Comparison of ENCODE assay signal across 14 mouse cellular contexts in the genomic region with DNA sequence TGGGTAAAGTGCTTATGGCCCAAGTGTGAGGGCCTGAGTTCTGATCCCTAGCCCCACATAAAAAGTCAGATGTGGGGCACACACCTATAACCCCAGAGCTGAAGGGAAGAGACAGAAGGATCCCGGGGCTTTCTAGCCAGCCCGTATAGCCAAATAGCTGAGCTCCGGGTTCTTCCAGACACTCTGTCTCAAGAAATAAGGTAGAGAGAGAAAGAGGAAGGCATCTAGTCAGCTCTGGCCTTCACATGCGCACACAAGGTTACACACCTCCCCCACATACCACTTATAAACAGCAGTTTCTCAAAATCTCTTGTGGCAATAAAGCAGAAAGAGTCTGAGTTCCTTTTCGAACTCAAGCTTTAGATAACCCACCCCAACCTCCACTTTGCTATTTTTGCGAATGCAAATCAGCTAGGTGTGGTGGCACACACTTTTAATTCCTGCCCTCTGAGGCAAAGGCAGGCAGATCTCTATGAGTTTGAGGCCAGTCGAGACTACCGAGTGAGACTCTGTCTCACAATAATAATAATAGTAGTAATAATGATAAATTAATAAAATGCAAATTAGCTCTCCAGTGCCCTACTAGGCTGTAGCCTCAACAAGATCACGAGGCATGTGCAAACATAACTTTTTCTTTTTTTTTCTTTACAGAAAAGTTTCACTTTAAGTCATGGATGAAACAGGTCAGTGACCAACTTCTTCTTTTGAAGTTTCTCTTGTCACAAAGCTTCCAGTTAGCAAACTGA. TPM values are rescaled to one million over a fixed set of nuclear protein-coding genes. Genes with fewer than 3 reads are reported as not detected.
A peak's percentile ranks its signal among the peaks of the same experiment; 100 is the strongest.
DNase-seq lines count a peak whose midpoint lies in the region; ATAC-seq lines count a peak whose summit lies in the region.
"Had no signal": no experiment of that assay in that cellular context is flagged by ENCODE, and none has a peak within 500 bp of the region (broad histone marks: within the 10 kb centered on the region; RNA-seq: fewer than 3 reads in every experiment).

No protein-coding gene starts in this region.

- peak; percentile 74 for ATAC-seq in megakaryocyte, adult 5-6 weeks (ENCODE audit: poor library complexity, severe bottlenecking)
- ATAC-seq: forebrain, postnatal 0 days had no signal

- DNase-seq in adrenal gland, adult 2 months: peak; percentile 40
- DNase-seq in adrenal gland, adult 18-20 months (ENCODE audit: low spot score in 2 of 2): no peak
- DNase-seq in spleen, adult 18-20 months: peak; percentile 26 to 35
- no peak for DNase-seq in spleen, postnatal 4 days (ENCODE audit: low spot score in 2 of 2)
- no peak for DNase-seq in layer of hippocampus, postnatal 14 days (ENCODE audit: low spot score in 2 of 2)
- no peak for DNase-seq in right cerebral cortex, postnatal 10 days (ENCODE audit: low spot score in 2 of 2)
- no peak for DNase-seq in right cerebral cortex, adult 2 months (ENCODE audit: low spot score in 2 of 2)
- DNase-seq: cerebellum, adult 18-20 months; forebrain, postnatal 0 days; gastrocnemius, adult 2 months; kidney, adult 2 months; kidney, postnatal 14 days; thymus, postnatal 4 days had no signal

RNA-seq across cellular contexts. Expression of gene Ctsh, which starts 6.0 kb away (rescaled TPM):
- total RNA-seq in adrenal gland, adult 2 months (2021): 100 to 1,000 TPM; 104 to 199 TPM
- polyA plus RNA-seq in adrenal gland, adult 2 months (2012; rRNA removed): 30.9 and 34.3 TPM in 2 replicates
- total RNA-seq in adrenal gland, adult 18-20 months (2021): 100 to 1,000 TPM; 142 to 158 TPM
- total RNA-seq in megakaryocyte, adult 5-6 weeks (2015): 677 and 692 TPM in 2 replicates
- total RNA-seq in megakaryocyte, adult 5-6 weeks (2017): 321 and 348 TPM in 2 replicates
- total RNA-seq in layer of hippocampus, postnatal 14 days (2021): 10 to 100 TPM; 19.0 to 25.6 TPM

RNA-seq across cellular contexts. Expression of gene Morf4l1, which starts 54.6 kb away (rescaled TPM):
- 100 to 1,000 TPM; 241 to 321 TPM for total RNA-seq in adrenal gland, adult 2 months (2021)
- 25.4 and 26.1 TPM in 2 replicates for polyA plus RNA-seq in adrenal gland, adult 2 months (2012; rRNA removed)
- total RNA-seq in adrenal gland, adult 18-20 months (2021): 100 to 1,000 TPM; 300 to 342 TPM
- 322 and 341 TPM in 2 replicates for total RNA-seq in megakaryocyte, adult 5-6 weeks (2015)
- 148 and 202 TPM in 2 replicates for total RNA-seq in megakaryocyte, adult 5-6 weeks (2017)
- total RNA-seq in layer of hippocampus, postnatal 14 days (2021): 100 to 1,000 TPM; 364 to 379 TPM

Comparison
In these comparisons a context has a peak if more than half of its experiments do, and no peak if none do; other contexts are left out.
1. DNase-seq: peak in adrenal gland, adult 2 months (single experiment) and spleen, adult 18-20 months (2 of 2); none in adrenal gland, adult 18-20 months (0 of 2), spleen, postnatal 4 days (0 of 2), layer of hippocampus, postnatal 14 days (0 of 2), right cerebral cortex, postnatal 10 days (0 of 2) and right cerebral cortex, adult 2 months (0 of 2).